Mouse (Mus musculus): ENCODE measurements around the gene Olfr1360. TPM values are rescaled to one million over a fixed set of nuclear protein-coding genes. Genes with fewer than 3 reads are reported as not detected.
A peak's percentile ranks its signal among the peaks of the same experiment; 100 is the strongest.

Gene Olfr1360
- polyA plus RNA-seq, 1 experiment from 2014 or later, result not detected

DNA sequence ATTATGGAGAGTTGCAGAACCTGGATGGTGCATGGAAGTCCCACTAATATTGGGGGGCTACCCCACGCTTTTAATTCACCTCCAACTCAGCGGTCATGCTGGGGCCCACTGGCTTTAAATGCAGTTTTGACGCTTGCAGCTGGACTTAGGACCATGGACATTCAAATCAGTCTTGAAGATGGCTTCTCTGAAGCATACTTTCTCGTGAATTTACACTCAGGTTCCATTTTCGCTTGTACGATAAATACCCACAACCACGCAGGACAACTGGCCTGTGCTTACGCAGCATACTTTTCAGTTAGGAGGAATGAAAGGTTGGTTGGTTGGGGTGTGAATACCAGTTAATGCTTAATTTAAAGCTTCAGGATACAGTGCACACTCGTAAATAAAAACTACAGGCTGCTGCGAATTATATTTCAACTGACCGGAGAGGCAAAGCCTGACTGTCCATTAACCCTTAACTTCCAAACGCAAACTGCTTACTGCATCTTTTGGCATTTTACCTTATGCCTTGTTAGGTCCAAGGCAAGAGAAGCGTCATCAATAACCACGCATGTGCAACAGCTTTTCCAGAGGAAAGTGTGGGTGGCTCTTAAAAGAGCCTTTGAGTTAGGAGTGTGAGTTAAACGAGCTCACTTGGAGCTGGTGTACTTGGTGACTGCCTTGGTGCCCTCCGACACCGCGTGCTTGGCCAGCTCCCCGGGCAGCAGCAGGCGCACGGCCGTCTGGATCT is 38.1 kb upstream of the Olfr1360 start:
- WGBS, result 1% methylated on average over 22 of the region's 22 CpGs
- Histone ChIP-seq H3K27ac (peak overlapping the region; percentile 89), H3K4me3 (peak overlapping the region; percentile 41), H3K9me3 (replicated peaks) (no peaks in the 10 kb centered on the region), H3K4me2 (replicated peaks) (peak overlapping the region; percentile 77), H3K9ac (peak overlapping the region; percentile 62), H3K4me1 (peaks cover 22% of the 10 kb centered on the region), H3K27me3 (no peaks in the 10 kb centered on the region), H3K36me3 (no peaks in the 10 kb centered on the region)
- no peak for ATAC-seq (ENCODE audit: low FRiP score)

DNA sequence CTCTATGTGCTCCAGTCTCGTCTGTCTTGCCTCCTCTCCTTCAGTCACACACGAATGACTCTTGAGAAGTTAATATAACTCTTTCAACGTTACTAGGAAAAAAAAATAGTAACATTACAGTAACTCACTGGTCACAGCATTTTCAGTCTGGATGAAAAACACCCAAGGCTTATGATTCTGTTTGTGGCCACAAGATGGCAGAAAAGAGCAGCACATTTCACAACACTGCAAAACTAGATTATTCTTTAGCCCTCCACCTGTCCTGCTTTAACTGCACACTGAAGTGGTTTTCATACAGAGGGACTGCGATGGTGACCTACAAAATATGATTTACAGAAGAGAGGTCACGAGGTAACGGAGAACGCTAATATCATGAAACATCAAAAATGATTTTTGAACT is 37.5 kb upstream of the Olfr1360 start:
- Histone ChIP-seq H3K36me3 (no peaks in the 10 kb centered on the region), H3K4me3 (peak overlapping the region; percentile 41; the same call in 1 of the 2 replicates), H3K9ac (0 out of 2 replicates have a peak overlapping the region, but pooled peaks have one; percentile 62), H3K4me2 (replicated peaks) (peak overlapping the region; percentile 77), H3K4me1 (peaks cover 20% of the 10 kb centered on the region), H3K9me3 (replicated peaks) (no peaks in the 10 kb centered on the region), H3K27me3 (no peaks in the 10 kb centered on the region), H3K27ac (peak overlapping the region; percentile 89)
- ATAC-seq (ENCODE audit: low FRiP score), result no peak
- WGBS, result 2% methylated on average over 7 of the region's 7 CpGs

DNA sequence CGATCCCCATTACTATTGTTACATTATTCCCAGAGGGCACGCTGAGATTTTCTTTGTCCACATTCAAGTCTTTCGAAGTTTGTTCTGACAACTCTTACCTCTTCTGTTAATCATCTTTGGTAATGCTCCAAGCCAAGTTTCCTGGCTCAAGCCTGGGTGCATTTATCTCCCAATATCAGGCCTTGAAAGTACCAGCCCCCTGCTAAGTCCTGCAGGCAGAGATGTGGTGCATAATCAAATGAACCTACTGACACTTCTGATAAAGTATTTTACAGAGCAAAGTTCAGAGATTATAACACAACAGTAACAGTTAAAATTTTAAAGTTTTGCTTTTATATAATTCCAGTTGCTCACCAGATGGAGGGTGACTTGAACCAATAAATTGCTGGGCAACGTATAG is 34.5 kb upstream of the Olfr1360 start:
- Histone ChIP-seq H3K9ac (0 out of 2 replicates have a peak overlapping the region, but pooled peaks have one; percentile 36), H3K27ac (no peak overlapping the region), H3K9me3 (replicated peaks) (no peaks in the 10 kb centered on the region), H3K4me2 (replicated peaks) (peak overlapping the region; percentile 54), H3K4me3 (peak overlapping the region; percentile 36), H3K36me3 (no peaks in the 10 kb centered on the region), H3K27me3 (no peaks in the 10 kb centered on the region), H3K4me1 (peaks cover 8% of the 10 kb centered on the region)
- WGBS, result 31% methylated on average over 4 of the region's 4 CpGs
- ATAC-seq (ENCODE audit: low FRiP score), result no peak

DNA sequence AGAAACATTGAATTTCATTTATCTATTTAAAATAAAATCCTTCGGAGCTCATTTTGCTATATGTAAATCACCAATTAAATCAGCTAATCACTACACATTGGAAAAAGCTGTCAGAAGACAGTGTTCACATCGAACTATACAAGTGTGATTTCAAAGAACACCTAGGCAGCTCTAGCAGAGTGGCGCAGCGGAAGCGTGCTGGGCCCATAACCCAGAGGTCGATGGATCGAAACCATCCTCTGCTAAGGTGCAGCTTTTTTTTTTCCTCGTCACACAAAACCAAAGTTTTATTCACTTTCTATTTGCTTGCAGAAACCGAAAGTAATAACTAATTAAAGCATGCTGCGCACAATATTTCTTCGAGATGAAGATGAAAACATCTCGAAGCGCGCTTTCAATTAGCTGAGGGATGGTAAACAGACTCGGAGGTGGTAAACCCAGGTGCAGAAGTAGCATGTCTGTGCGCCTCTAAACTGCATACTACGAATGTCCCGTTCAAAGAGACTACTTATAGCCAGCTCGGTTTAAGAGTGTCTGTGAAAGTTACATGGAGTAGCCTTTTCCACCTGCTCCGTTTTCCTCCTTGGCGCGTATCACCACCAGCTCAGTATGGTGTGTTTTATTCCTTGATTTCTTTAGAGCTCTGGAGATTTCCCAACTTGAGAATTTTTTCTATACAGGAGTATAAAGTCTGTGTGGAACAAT is 33.8 kb upstream of the Olfr1360 start:
- H3K27ac ChIP-seq, result no peak overlapping the region
- 3% methylated on average over 22 of the region's 22 CpGs for WGBS
- no peaks in the 10 kb centered on the region for H3K36me3 ChIP-seq
- ATAC-seq (ENCODE audit: low FRiP score), result peak; percentile 72
- peaks cover 8% of the 10 kb centered on the region for H3K4me1 ChIP-seq
- H3K27me3 ChIP-seq, result no peaks in the 10 kb centered on the region
- H3K4me3 ChIP-seq, result peak overlapping the region; percentile 36
- peak overlapping the region; percentile 36 for H3K9ac ChIP-seq
- H3K4me2 ChIP-seq (replicated peaks), result peak overlapping the region; percentile 54
- H3K9me3 ChIP-seq (replicated peaks), result no peaks in the 10 kb centered on the region

DNA sequence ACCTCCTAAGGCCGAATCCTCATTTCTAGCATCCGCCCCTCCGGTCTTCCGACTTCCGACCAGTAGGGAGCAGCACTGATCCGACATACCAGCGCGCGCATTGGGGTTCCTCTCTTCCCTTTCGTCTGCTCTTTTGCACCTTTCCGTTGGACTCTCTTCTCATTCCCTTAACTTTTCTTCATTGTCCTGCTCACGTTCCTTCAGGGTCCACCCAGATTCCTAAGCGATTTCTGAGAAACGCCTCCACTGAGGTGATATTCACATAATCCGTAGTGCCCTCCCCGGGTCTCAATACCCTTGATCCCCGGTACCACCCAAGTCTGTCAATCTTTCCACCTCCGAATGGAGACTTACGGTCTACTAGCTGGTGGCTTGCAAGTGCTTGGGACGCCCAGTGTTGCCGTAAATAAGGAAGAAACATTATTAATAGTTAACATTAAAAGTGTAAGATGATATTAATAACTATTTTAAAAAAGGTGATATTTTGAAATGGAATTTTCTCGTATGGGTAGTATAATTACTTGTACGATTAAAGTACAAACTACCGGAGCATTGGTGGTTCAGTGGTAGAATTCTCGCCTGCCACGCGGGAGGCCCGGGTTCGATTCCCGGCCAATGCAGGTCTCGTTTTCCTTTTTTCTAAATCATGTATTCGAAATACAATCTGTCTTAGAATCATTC is 33.0 kb upstream of the Olfr1360 start:
- WGBS, result under 1% methylated on average over 32 of the region's 32 CpGs
- Histone ChIP-seq H3K27me3 (no peaks in the 10 kb centered on the region), H3K4me3 (peak overlapping the region; percentile 55), H3K9me3 (replicated peaks) (no peaks in the 10 kb centered on the region), H3K9ac (peak overlapping the region; percentile 59), H3K4me1 (peaks cover 4% of the 10 kb centered on the region), H3K27ac (peak overlapping the region; percentile 67), H3K4me2 (replicated peaks) (peak overlapping the region; percentile 54), H3K36me3 (no peaks in the 10 kb centered on the region)
- peak; percentile 83 for ATAC-seq (ENCODE audit: low FRiP score)

DNA sequence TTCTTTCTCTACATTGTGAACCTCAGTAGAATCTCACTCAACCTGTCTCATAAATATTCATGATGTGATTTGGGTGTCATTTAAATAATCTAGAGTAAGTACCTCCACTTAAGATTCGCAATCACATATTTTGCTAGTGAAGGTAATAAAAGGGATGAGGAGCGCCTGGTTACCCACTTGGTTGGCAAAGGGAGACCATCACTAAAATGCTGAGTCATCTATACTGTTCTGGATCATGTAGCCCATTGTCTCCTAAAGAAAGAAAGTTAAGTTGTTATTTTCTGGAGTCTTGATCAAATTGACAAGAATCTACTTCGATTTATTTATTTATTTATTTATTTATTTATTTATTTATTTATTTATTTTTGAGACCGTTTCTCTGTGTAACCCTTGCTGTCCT is 29.5 kb upstream of the Olfr1360 start:
- Histone ChIP-seq H3K27me3 (no peaks in the 10 kb centered on the region), H3K4me1 (no peaks in the 10 kb centered on the region), H3K9me3 (replicated peaks) (no peaks in the 10 kb centered on the region), H3K9ac (no peak overlapping the region), H3K4me3 (no peak overlapping the region), H3K36me3 (no peaks in the 10 kb centered on the region), H3K4me2 (replicated peaks) (no peak overlapping the region), H3K27ac (no peak overlapping the region)
- 72% methylated on average over 4 of the region's 4 CpGs for WGBS
- no peak for ATAC-seq (ENCODE audit: low FRiP score)

DNA sequence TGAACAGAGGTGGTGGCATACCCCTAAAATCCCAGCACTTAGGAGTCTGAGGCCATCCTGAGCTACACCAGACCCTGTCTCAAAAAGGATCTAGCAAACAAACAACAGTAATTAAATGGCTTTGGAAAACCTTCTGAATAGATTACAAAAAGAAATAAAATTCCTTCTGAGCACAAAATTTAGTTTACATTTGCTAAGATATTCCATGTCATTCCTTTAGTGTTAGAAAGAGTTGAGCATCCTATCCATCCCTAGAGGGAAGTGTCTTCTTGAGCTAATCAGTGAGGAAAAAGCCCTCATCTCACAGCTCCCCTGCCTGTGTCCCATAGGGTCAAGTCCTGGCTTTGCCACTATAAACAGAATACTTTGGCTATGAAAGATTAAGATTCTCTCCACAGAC is 20.6 kb upstream of the Olfr1360 start, which contains the start of gene Olfr1359:
Olfr1359 (plus strand) TSS at position 301 of the 400 bp plus-strand sequence.
- H3K4me2 ChIP-seq (replicated peaks), result no peak within 1 kb of the TSS
- H3K27ac ChIP-seq, result no peak within 1 kb of the TSS
- H3K27me3 ChIP-seq, result no peaks in the 10 kb centered on the region
- ATAC-seq (ENCODE audit: low FRiP score), result no peak
- H3K4me3 ChIP-seq, result no peak within 1 kb of the TSS
- H3K36me3 ChIP-seq, result no peaks in the 10 kb centered on the region
- H3K9ac ChIP-seq, result no peak within 1 kb of the TSS
- no peaks in the 10 kb centered on the region for H3K4me1 ChIP-seq
- no peaks in the 10 kb centered on the region for H3K9me3 ChIP-seq (replicated peaks)

DNA sequence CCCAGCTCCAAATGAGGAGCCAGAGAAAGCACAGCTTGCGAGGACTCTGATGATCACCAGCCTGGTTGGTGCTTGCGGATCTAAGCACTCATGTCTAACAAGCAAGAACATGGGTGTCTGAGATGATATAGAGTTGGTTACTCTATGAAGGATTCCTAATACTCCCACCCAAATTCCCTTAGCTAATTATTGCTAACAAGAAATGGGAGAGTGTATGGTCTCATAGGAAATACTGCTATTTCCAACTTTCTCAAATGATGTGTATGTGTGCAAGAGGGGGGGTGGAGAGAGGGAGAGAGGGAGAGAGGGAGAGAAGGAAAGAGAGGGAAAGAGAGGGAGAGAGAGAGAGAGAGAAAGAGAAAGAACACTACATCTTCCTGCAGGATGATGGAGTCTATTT is 13.9 kb downstream of the Olfr1360 start, which contains the start of gene Olfr1361:
Olfr1361 (minus strand) TSS at position 101 of the 400 bp plus-strand sequence.
- H3K9me3 ChIP-seq (replicated peaks), result no peaks in the 10 kb centered on the region
- no peak within 1 kb of the TSS for H3K9ac ChIP-seq
- no peaks in the 10 kb centered on the region for H3K36me3 ChIP-seq
- no peak within 1 kb of the TSS for H3K4me3 ChIP-seq
- no peaks in the 10 kb centered on the region for H3K27me3 ChIP-seq
- no peaks in the 10 kb centered on the region for H3K4me1 ChIP-seq
- H3K4me2 ChIP-seq (replicated peaks), result no peak within 1 kb of the TSS
- ATAC-seq (ENCODE audit: low FRiP score), result no peak
- no peak within 1 kb of the TSS for H3K27ac ChIP-seq
- 70% methylated on average over 2 of the region's 2 CpGs for WGBS

DNA sequence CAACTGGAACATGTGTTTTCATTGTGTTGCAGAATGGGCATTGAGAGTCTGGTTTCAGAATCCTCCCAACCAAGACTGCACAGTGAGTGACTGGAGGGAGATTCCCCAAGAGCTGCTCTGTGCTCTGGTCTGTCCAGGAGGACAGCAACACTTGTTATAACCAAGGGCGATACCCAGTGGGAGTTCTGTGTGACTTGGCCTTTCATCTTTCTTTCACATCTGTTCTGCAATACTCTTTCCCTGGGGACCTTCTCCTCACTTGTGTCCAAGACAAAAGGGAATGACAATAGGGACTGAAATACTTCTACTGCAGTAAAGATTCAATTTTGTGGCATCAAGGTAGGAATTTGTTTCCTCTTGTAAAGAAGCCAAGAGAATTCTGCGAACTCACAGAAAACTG is 34.8 kb downstream of the Olfr1360 start, which contains the start of gene Olfr11:
Olfr11 (minus strand) TSS at position 101 of the 400 bp plus-strand sequence.
- Histone ChIP-seq H3K9ac (no peak within 1 kb of the TSS), H3K36me3 (no peaks in the 10 kb centered on the region)

More for the DNA sequence above, 34.8 kb downstream of the Olfr1360 start, which contains the start of gene Olfr11:
- Histone ChIP-seq H3K4me2 (replicated peaks) (no peak within 1 kb of the TSS), H3K4me3 (no peak within 1 kb of the TSS), H3K27me3 (no peaks in the 10 kb centered on the region), H3K9me3 (replicated peaks) (no peaks in the 10 kb centered on the region), H3K27ac (no peak within 1 kb of the TSS), H3K4me1 (no peaks in the 10 kb centered on the region)
- 79% methylated on average over 2 of the region's 2 CpGs for WGBS
- ATAC-seq (ENCODE audit: low FRiP score), result no peak

Small RNA genes lying within 50 kb of the gene (microRNA-seq; reads per million reads assigned to microRNA genes)
- gene Gm44357, result not detected
- gene Gm44367, result not detected

Other genes with a start within 250 kb of the Olfr1360 start
- gene Pgbd1, start 236.3 kb downstream of the Olfr1360 start, polyA plus RNA-seq (2016; fragmentation: Nextera tagmentation; extraction: Ambion mirVana), result 4.2 and 4.9 TPM in 2 replicates
- 23.4 and 26.2 TPM in 2 replicates for gene Zscan26, start 223.7 kb downstream of the Olfr1360 start, polyA plus RNA-seq (2016; fragmentation: Nextera tagmentation; extraction: Ambion mirVana)
- gene Nkapl, start 208.9 kb downstream of the Olfr1360 start, polyA plus RNA-seq (2016; fragmentation: Nextera tagmentation; extraction: Ambion mirVana), result 2.5 and 2.7 TPM in 2 replicates
- gene Zkscan4, start 198.5 kb downstream of the Olfr1360 start, polyA plus RNA-seq (2016; fragmentation: Nextera tagmentation; extraction: Ambion mirVana), result 6.8 and 7.0 TPM in 2 replicates
- not detected in 2 replicates for gene Gm10065, start 198.0 kb downstream of the Olfr1360 start, polyA plus RNA-seq (2016; fragmentation: Nextera tagmentation; extraction: Ambion mirVana)
- gene AK157302, start 182.2 kb downstream of the Olfr1360 start, polyA plus RNA-seq (2016; fragmentation: Nextera tagmentation; extraction: Ambion mirVana), result 0.16 and 0.40 TPM in 2 replicates
- 2.6 and 4.2 TPM in 2 replicates for gene Gm11273, start 176.0 kb downstream of the Olfr1360 start, polyA plus RNA-seq (2016; fragmentation: Nextera tagmentation; extraction: Ambion mirVana)
- 9.0 and 9.8 TPM in 2 replicates for gene Zkscan8, start 146.3 kb downstream of the Olfr1360 start, polyA plus RNA-seq (2016; fragmentation: Nextera tagmentation; extraction: Ambion mirVana)
- 0.20 and 0.22 TPM in 2 replicates for gene Olfr1366, start 134.6 kb downstream of the Olfr1360 start, polyA plus RNA-seq (2016; fragmentation: Nextera tagmentation; extraction: Ambion mirVana)
- not detected in 2 replicates for gene Olfr1535, start 117.5 kb downstream of the Olfr1360 start, polyA plus RNA-seq (2016; fragmentation: Nextera tagmentation; extraction: Ambion mirVana)
- gene Olfr1364, start 95.6 kb downstream of the Olfr1360 start, polyA plus RNA-seq (2016; fragmentation: Nextera tagmentation; extraction: Ambion mirVana), result not detected in 2 replicates
- gene Olfr1362, start 63.4 kb downstream of the Olfr1360 start, polyA plus RNA-seq (2016; fragmentation: Nextera tagmentation; extraction: Ambion mirVana), result not detected in 2 replicates
- gene Olfr11, start 34.9 kb downstream of the Olfr1360 start, polyA plus RNA-seq (2016; fragmentation: Nextera tagmentation; extraction: Ambion mirVana), result 0.07 TPM in 1 of 2 replicates, not detected in the other
- gene Olfr1361, start 14.0 kb downstream of the Olfr1360 start, polyA plus RNA-seq (2016; fragmentation: Nextera tagmentation; extraction: Ambion mirVana), result not detected in 2 replicates
- gene Olfr1359, start 20.7 kb upstream of the Olfr1360 start, polyA plus RNA-seq (2016; fragmentation: Nextera tagmentation; extraction: Ambion mirVana), result not detected in 2 replicates
- gene Hist1h2bl, start 38.7 kb upstream of the Olfr1360 start, polyA plus RNA-seq (2016; fragmentation: Nextera tagmentation; extraction: Ambion mirVana), result 3.6 and 4.4 TPM in 2 replicates
- 17.3 and 29.5 TPM in 2 replicates for gene Hist1h2ai, start 39.0 kb upstream of the Olfr1360 start, polyA plus RNA-seq (2016; fragmentation: Nextera tagmentation; extraction: Ambion mirVana)
- gene Hist1h3h, start 40.3 kb upstream of the Olfr1360 start, polyA plus RNA-seq (2016; fragmentation: Nextera tagmentation; extraction: Ambion mirVana), result 8.9 and 18.3 TPM in 2 replicates
- 2.6 and 4.9 TPM in 2 replicates for gene Hist1h2bm, start 44.6 kb upstream of the Olfr1360 start, polyA plus RNA-seq (2016; fragmentation: Nextera tagmentation; extraction: Ambion mirVana)
- gene Hist1h4j, start 57.7 kb upstream of the Olfr1360 start, polyA plus RNA-seq (2016; fragmentation: Nextera tagmentation; extraction: Ambion mirVana), result 0.98 and 1.0 TPM in 2 replicates
- 2.9 TPM in 1 of 2 replicates, not detected in the other for gene Hist1h4k, start 73.1 kb upstream of the Olfr1360 start, polyA plus RNA-seq (2016; fragmentation: Nextera tagmentation; extraction: Ambion mirVana)
- gene Hist1h2ak, start 76.4 kb upstream of the Olfr1360 start, polyA plus RNA-seq (2016; fragmentation: Nextera tagmentation; extraction: Ambion mirVana), result 12.2 and 28.3 TPM in 2 replicates
- 2.2 and 2.8 TPM in 2 replicates for gene Hist1h2bn, start 76.7 kb upstream of the Olfr1360 start, polyA plus RNA-seq (2016; fragmentation: Nextera tagmentation; extraction: Ambion mirVana)
- gene Hist1h1b, start 103.2 kb upstream of the Olfr1360 start, polyA plus RNA-seq (2016; fragmentation: Nextera tagmentation; extraction: Ambion mirVana), result 23.2 and 23.6 TPM in 2 replicates
- gene Hist1h3i, start 106.0 kb upstream of the Olfr1360 start, polyA plus RNA-seq (2016; fragmentation: Nextera tagmentation; extraction: Ambion mirVana), result 87.0 and 110 TPM in 2 replicates
- gene Hist1h2an, start 109.8 kb upstream of the Olfr1360 start, polyA plus RNA-seq (2016; fragmentation: Nextera tagmentation; extraction: Ambion mirVana), result 5.2 TPM in 1 of 2 replicates, not detected in the other
- gene Hist1h2bp, start 110.1 kb upstream of the Olfr1360 start, polyA plus RNA-seq (2016; fragmentation: Nextera tagmentation; extraction: Ambion mirVana), result 1.9 and 2.4 TPM in 2 replicates
- gene Hist1h2bq, start 132.8 kb upstream of the Olfr1360 start, polyA plus RNA-seq (2016; fragmentation: Nextera tagmentation; extraction: Ambion mirVana), result 14.1 and 15.3 TPM in 2 replicates
- gene Hist1h2ao, start 133.1 kb upstream of the Olfr1360 start, polyA plus RNA-seq (2016; fragmentation: Nextera tagmentation; extraction: Ambion mirVana), result 3.4 TPM in 1 of 2 replicates, not detected in the other
- gene Hist1h4m, start 134.3 kb upstream of the Olfr1360 start, polyA plus RNA-seq (2016; fragmentation: Nextera tagmentation; extraction: Ambion mirVana), result not detected in 2 replicates
- 6.2 and 10.1 TPM in 2 replicates for gene Hist1h4n, start 154.8 kb upstream of the Olfr1360 start, polyA plus RNA-seq (2016; fragmentation: Nextera tagmentation; extraction: Ambion mirVana)
- gene Hist1h2ap, start 156.1 kb upstream of the Olfr1360 start, polyA plus RNA-seq (2016; fragmentation: Nextera tagmentation; extraction: Ambion mirVana), result 2,700 and 3,374 TPM in 2 replicates
- gene Hist1h2br, start 156.3 kb upstream of the Olfr1360 start, polyA plus RNA-seq (2016; fragmentation: Nextera tagmentation; extraction: Ambion mirVana), result 14.3 and 15.1 TPM in 2 replicates